In the genomic region with DNA sequence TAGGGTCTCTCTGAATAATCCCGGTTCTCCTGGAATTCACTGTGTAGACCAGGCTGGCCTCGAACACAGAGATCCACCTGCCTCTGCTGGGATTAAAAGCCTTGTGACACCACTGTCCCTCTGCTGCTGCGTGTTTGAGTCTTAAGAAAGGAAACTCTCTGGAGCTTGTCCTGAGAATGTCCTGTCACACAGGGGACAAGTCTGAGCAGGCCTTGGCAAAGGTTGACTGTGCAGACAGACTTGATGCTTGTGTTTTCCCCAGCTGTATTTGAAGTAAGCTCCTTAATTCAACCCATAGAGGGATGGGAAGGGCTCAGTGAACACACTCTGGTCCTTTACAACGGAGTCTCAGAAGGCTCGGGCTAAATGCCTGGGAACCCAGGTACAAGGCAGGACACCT, we compare ENCODE assay signal across 14 mouse cellular contexts.
DNase-seq lines count a peak whose midpoint lies in the region; ATAC-seq and TF ChIP-seq lines count a peak whose summit lies in the region.
"Had no signal": no experiment of that assay in that cellular context is flagged by ENCODE, and none has a peak within 500 bp of the region (broad histone marks: within the 10 kb centered on the region; RNA-seq: fewer than 3 reads in every experiment).

No protein-coding gene starts in this region.

- DNase-seq in heart, embryonic 10.5 days (ENCODE audit: low spot score), result no peak
- no peak for DNase-seq in heart, postnatal 25 days (ENCODE audit: low spot score)
- no peak for DNase-seq in lung, postnatal 0 days (ENCODE audit: low spot score)
- DNase-seq in lung, adult 18-20 months, result no peak
- peak; percentile 86 for DNase-seq in gonadal fat pad, adult 2 months (ENCODE audit: low read depth)
- DNase-seq in testis, postnatal 14 days (ENCODE audit: low spot score), result no peak
- DNase-seq: cerebellum, adult 9-10 months; thymus, adult 2 months had no signal

- peak overlapping the region; percentile 21; the same call in 1 of the 2 replicates for H3K4me2 ChIP-seq in lung, postnatal 0 days (replicated peaks; ENCODE audit: low read depth, low read length)
- no peak overlapping the region for H3K4me2 ChIP-seq in stomach, embryonic 14.5 days (replicated peaks; ENCODE audit: low read depth, low read length)
- H3K4me2 ChIP-seq: forebrain, embryonic 12.5 days; kidney, embryonic 15.5 days had no signal

- no peaks in the 10 kb centered on the region for H3K4me1 ChIP-seq in heart, embryonic 10.5 days
- H3K4me1 ChIP-seq in lung, postnatal 0 days (ENCODE audit: insufficient read depth, low read depth, low read length), result no peaks in the 10 kb centered on the region
- no peaks in the 10 kb centered on the region for H3K4me1 ChIP-seq in stomach, embryonic 14.5 days (ENCODE audit: control insufficient read depth, insufficient read depth, low read length)
- H3K4me1 ChIP-seq: forebrain, embryonic 12.5 days; kidney, embryonic 15.5 days; midbrain, embryonic 10.5 days had no signal

- no peak overlapping the region for H3K9ac ChIP-seq in lung, postnatal 0 days (replicated peaks; ENCODE audit: low read depth)
- H3K9ac ChIP-seq in stomach, embryonic 14.5 days (replicated peaks; ENCODE audit: low read depth, low read length), result no peak overlapping the region
- H3K9ac ChIP-seq: forebrain, embryonic 12.5 days; kidney, embryonic 15.5 days had no signal

- H3K36me3 ChIP-seq in heart, embryonic 10.5 days, result peaks cover 65% of the 10 kb centered on the region
- no peaks in the 10 kb centered on the region for H3K36me3 ChIP-seq in lung, postnatal 0 days (ENCODE audit: insufficient read depth, low read length)
- H3K36me3 ChIP-seq in stomach, embryonic 14.5 days (ENCODE audit: control insufficient read depth, insufficient read depth, low read length), result no peaks in the 10 kb centered on the region; the same call in 1 of the 2 replicates
- H3K36me3 ChIP-seq: forebrain, embryonic 12.5 days; midbrain, embryonic 10.5 days had no signal

- H3K27ac ChIP-seq in heart, embryonic 10.5 days, result 0 out of 2 replicates have a peak overlapping the region, but pooled peaks have one; percentile 12
- H3K27ac ChIP-seq in lung, postnatal 0 days (ENCODE audit: low read length), result peak overlapping the region; percentile 66; the same call in 1 of the 2 replicates
- H3K27ac ChIP-seq in stomach, embryonic 14.5 days (ENCODE audit: low read length), result peak overlapping the region; percentile 56; the same call in 1 of the 2 replicates
- H3K27ac ChIP-seq: forebrain, embryonic 12.5 days; kidney, embryonic 15.5 days; midbrain, embryonic 10.5 days had no signal

- intact Hi-C loops in heart, postnatal 25 days (cut with DNase I), result loop anchor here (5.0 to 10.0 kb wide), 2 partner anchors 219 to 302 kb away; no protein-coding TSS in a partner anchor

- 80% methylated on average over 5 of the region's 5 CpGs for WGBS in heart, embryonic 10.5 days
- 62% methylated on average over 5 of the region's 5 CpGs for WGBS in lung, postnatal 0 days
- 75% methylated on average over 5 of the region's 5 CpGs for WGBS in stomach, embryonic 14.5 days

- no peak for TF ChIP-seq EP300 in lung, postnatal 0 days (IDR thresholded peaks at IDR 0.05)

- TF ChIP-seq CTCF in lung, postnatal 0 days (IDR thresholded peaks at IDR 0.05), result no peak

- ATAC-seq in lung, postnatal 0 days, result no peak
- ATAC-seq in stomach, embryonic 14.5 days (ENCODE audit: insufficient number of reproducible peaks, insufficient read depth, low FRiP score, low read depth), result no peak
- ATAC-seq in monocyte, adult 5-6 weeks (replicated peaks; ENCODE audit: insufficient number of reproducible peaks, low FRiP score, low TSS enrichment, poor library complexity, severe bottlenecking), result no peak
- ATAC-seq: hindbrain, embryonic 16.5 days had no signal

- H3K4me3 ChIP-seq in heart, embryonic 10.5 days, result no peak overlapping the region
- no peak overlapping the region for H3K4me3 ChIP-seq in lung, postnatal 0 days (ENCODE audit: low read depth, low read length)
- H3K4me3 ChIP-seq in stomach, embryonic 14.5 days (ENCODE audit: low read depth, low read length), result no peak overlapping the region
- H3K4me3 ChIP-seq: forebrain, embryonic 12.5 days; kidney, embryonic 15.5 days; midbrain, embryonic 10.5 days had no signal

- no peaks in the 10 kb centered on the region for H3K9me3 ChIP-seq in heart, embryonic 10.5 days
- no peaks in the 10 kb centered on the region for H3K9me3 ChIP-seq in lung, postnatal 0 days (ENCODE audit: low read length)
- H3K9me3 ChIP-seq in stomach, embryonic 14.5 days (ENCODE audit: control insufficient read depth, low read depth, low read length), result no peaks in the 10 kb centered on the region
- H3K9me3 ChIP-seq: forebrain, embryonic 12.5 days; kidney, embryonic 15.5 days; midbrain, embryonic 10.5 days had no signal

- H3K27me3 ChIP-seq in heart, embryonic 10.5 days (ENCODE audit: insufficient read depth, poor library complexity, severe bottlenecking), result no peaks in the 10 kb centered on the region
- H3K27me3 ChIP-seq in lung, postnatal 0 days (replicated peaks; ENCODE audit: insufficient read depth, low read length), result no peaks in the 10 kb centered on the region
- no peaks in the 10 kb centered on the region for H3K27me3 ChIP-seq in stomach, embryonic 14.5 days (ENCODE audit: control insufficient read depth, insufficient read depth, low read length)
- H3K27me3 ChIP-seq: forebrain, embryonic 12.5 days; kidney, embryonic 15.5 days had no signal

Comparison
In these comparisons a context has a peak if more than half of its experiments do, and no peak if none do; other contexts are left out.
1. H3K27ac ChIP-seq: peak in every context shown above with its lines; median percentile 66 in lung, postnatal 0 days; 56 in stomach, embryonic 14.5 days; 12 in heart, embryonic 10.5 days.